Mouse (Mus musculus): ENCODE measurements around the gene Obox6. TPM values are rescaled to one million over a fixed set of nuclear protein-coding genes. Genes with fewer than 3 reads are reported as not detected.

Obox6 gene
- total RNA-seq (2014; fragmentation: Nextera tagmentation) (not detected in 2 replicates), total RNA-seq (2017) (0.16 TPM in 1 of 2 replicates, not detected in the other), polyA plus RNA-seq (2012) (not detected in 2 replicates)

DNA sequence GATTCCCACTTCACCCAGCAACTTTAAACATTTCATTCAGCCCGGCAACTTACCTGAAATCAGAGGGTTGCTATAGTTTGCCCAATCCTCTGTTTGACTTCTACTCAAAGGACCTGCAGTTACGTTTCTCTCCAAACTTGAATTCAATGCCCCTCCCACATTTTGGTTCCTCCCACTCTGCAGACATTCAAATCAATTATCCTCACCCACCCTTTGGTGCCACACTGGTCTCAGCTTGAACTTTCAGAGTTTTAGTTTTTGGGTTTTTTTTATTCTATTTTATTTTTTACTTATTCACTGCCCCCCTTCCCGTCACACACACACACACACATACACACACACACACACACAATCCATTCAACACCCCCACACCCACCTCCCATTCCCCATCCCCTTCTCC is at the start of gene Obox6:
Obox6 (minus strand) TSS at position 101 of the 400 bp plus-strand sequence.
- H3K27me3 ChIP-seq (ENCODE audit: insufficient read depth, low read length), result no peaks in the 10 kb centered on the region
- TF ChIP-seq GATA1 (IDR thresholded peaks at IDR 0.05; ENCODE audit: borderline replicate concordance, low read length) (no peak), GATA2 (IDR thresholded peaks at IDR 0.05; ENCODE audit: borderline replicate concordance, low read depth, low read length) (no peak), CTCF (IDR thresholded peaks at IDR 0.05; ENCODE audit: low read depth, low read length) (no peak), TAL1 (conservative IDR thresholded peaks at IDR 0.05; ENCODE audit: low read depth, low read length) (no peak), POLR2AphosphoS5 (IDR thresholded peaks at IDR 0.05; ENCODE audit: insufficient replicate concordance, low read depth, low read length) (no peak)
- ATAC-seq (ENCODE audit: extremely low read depth, insufficient number of reproducible peaks, low FRiP score, poor library complexity, severe bottlenecking), result no peak
- no peak for DNase-seq (ENCODE audit: low spot score)
- no peaks in the 10 kb centered on the region for H3K4me1 ChIP-seq (ENCODE audit: insufficient read depth, low read depth, low read length)
- no peaks in the 10 kb centered on the region for H3K36me3 ChIP-seq (replicated peaks)
- no peak within 1 kb of the TSS for H3K4me3 ChIP-seq (ENCODE audit: low read depth, low read length)
- H3K9me3 ChIP-seq (replicated peaks), result no peaks in the 10 kb centered on the region

DNA sequence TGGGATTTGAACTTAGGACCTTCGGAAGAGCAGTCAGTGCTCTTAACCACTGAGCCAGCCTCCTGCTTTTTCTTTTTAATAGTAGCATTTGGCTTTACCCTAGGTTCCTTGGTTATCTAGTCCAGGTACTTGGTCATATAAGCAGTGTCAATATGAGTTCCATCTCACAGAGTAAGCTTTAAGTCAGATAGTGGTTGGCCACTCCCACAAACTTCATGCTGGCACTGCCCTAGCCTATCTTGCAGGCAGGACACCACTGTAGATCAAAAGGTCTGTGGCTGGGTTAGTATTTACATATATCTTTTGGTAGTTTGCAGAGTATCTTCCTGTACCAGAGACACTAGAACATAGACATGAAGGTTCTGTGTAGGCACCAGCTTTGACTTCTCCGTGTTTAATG is 44.6 kb upstream of the Obox6 start:
- TF ChIP-seq TAL1 (conservative IDR thresholded peaks at IDR 0.05; ENCODE audit: low read depth, low read length), result no peak
- TF ChIP-seq GATA2 (IDR thresholded peaks at IDR 0.05; ENCODE audit: borderline replicate concordance, low read depth, low read length), result no peak
- TF ChIP-seq CTCF (IDR thresholded peaks at IDR 0.05; ENCODE audit: low read depth, low read length), result no peak
- TF ChIP-seq GATA1 (IDR thresholded peaks at IDR 0.05; ENCODE audit: borderline replicate concordance, low read length), result no peak
- no peak for TF ChIP-seq POLR2AphosphoS5 (IDR thresholded peaks at IDR 0.05; ENCODE audit: insufficient replicate concordance, low read depth, low read length)
- no peaks in the 10 kb centered on the region for H3K36me3 ChIP-seq (replicated peaks)
- ATAC-seq (ENCODE audit: extremely low read depth, insufficient number of reproducible peaks, low FRiP score, poor library complexity, severe bottlenecking), result no peak

DNA sequence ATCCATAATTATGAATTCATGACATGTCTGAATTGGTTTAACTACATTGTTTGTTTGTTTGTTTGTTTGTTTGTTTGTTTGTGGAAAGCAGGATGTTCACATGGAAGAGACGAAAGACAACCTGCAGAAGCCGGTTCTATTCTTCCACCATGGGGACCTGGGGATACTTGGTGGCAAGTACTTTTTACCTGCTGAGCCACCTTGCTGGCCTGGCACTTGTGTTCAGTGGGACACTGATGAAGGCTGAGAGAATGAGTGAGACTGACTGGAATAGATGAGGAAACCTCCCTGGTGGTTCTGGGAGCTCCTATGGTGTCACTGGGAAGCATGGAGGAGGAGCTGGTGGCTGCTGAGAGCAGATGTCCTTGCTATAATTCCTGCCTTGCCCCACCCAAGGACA is 42.8 kb upstream of the Obox6 start, which contains the start of gene Crxos:
Crxos (plus strand) TSS at position 301 of the 400 bp plus-strand sequence.
- TF ChIP-seq GATA1 (IDR thresholded peaks at IDR 0.05; ENCODE audit: borderline replicate concordance, low read length) (no peak), GATA2 (IDR thresholded peaks at IDR 0.05; ENCODE audit: borderline replicate concordance, low read depth, low read length) (no peak), POLR2AphosphoS5 (IDR thresholded peaks at IDR 0.05; ENCODE audit: insufficient replicate concordance, low read depth, low read length) (no peak), CTCF (IDR thresholded peaks at IDR 0.05; ENCODE audit: low read depth, low read length) (no peak), TAL1 (conservative IDR thresholded peaks at IDR 0.05; ENCODE audit: low read depth, low read length) (no peak)
- ATAC-seq (ENCODE audit: extremely low read depth, insufficient number of reproducible peaks, low FRiP score, poor library complexity, severe bottlenecking) (no peak), DNase-seq (ENCODE audit: low spot score) (no peak)
- no peak within 1 kb of the TSS for H3K4me3 ChIP-seq (ENCODE audit: low read depth, low read length)
- H3K36me3 ChIP-seq (replicated peaks), result no peaks in the 10 kb centered on the region
- H3K9me3 ChIP-seq (replicated peaks), result no peaks in the 10 kb centered on the region
- 0 out of 2 replicates have a peak, but pooled peaks cover 2% of the 10 kb centered on the region for H3K27me3 ChIP-seq (ENCODE audit: insufficient read depth, low read length)
- H3K4me1 ChIP-seq (ENCODE audit: insufficient read depth, low read depth, low read length), result no peaks in the 10 kb centered on the region

More for the DNA sequence above, 44.6 kb upstream of the Obox6 start:
- Histone ChIP-seq H3K9me3 (replicated peaks) (no peaks in the 10 kb centered on the region), H3K4me1 (ENCODE audit: insufficient read depth, low read depth, low read length) (no peaks in the 10 kb centered on the region), H3K27me3 (ENCODE audit: insufficient read depth, low read length) (0 out of 2 replicates have a peak, but pooled peaks cover 2% of the 10 kb centered on the region), H3K4me3 (ENCODE audit: low read depth, low read length) (no peak overlapping the region)
- no peak for DNase-seq (ENCODE audit: low spot score)

DNA sequence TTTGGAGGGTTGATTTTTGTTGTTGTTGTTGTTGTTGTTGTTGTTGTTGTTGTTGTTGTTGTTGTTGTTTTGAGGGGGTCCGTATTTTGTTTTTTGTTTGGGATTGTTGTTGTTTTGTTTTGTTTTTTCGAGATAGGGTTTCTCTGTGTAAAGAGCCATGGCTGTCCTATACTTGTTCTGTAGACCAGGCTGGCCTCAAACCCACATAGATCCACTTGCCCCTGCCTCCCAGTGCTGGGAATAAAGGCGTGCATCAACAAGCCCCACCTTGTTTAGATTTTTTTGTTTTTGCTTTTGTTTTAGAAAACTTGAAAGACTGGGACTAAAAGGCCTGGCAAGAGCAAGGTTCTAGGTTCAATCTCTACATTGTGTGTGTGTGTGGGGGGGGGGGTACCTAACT is 42.4 kb upstream of the Obox6 start:
- 0 out of 2 replicates have a peak, but pooled peaks cover 2% of the 10 kb centered on the region for H3K27me3 ChIP-seq (ENCODE audit: insufficient read depth, low read length)
- no peak for ATAC-seq (ENCODE audit: extremely low read depth, insufficient number of reproducible peaks, low FRiP score, poor library complexity, severe bottlenecking)
- no peak overlapping the region for H3K4me3 ChIP-seq (ENCODE audit: low read depth, low read length)
- no peaks in the 10 kb centered on the region for H3K36me3 ChIP-seq (replicated peaks)
- H3K9me3 ChIP-seq (replicated peaks), result no peaks in the 10 kb centered on the region
- TF ChIP-seq POLR2AphosphoS5 (IDR thresholded peaks at IDR 0.05; ENCODE audit: insufficient replicate concordance, low read depth, low read length) (no peak), GATA1 (IDR thresholded peaks at IDR 0.05; ENCODE audit: borderline replicate concordance, low read length) (no peak)
- H3K4me1 ChIP-seq (ENCODE audit: insufficient read depth, low read depth, low read length), result no peaks in the 10 kb centered on the region
- no peak for DNase-seq (ENCODE audit: low spot score)

DNA sequence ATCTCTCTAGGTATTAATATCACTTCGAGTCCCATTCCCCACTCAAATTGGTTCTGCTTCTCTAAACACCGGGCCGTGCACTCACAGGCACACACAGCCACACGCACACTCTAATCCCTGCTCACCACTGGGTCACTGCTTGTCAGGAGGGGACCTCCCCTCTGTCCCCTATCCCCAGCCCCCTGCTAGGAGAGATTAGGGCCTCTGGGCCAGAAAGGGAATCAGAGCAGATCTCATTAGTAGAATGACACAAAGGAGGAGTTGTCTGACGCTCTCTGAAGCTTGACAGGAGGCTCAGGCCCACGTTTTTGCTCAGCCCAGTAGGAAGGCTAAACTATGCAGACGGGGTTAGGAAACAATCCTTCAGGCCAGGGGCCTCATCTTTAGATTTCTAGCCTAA is 41.9 kb upstream of the Obox6 start:
- DNase-seq (ENCODE audit: low spot score) (no peak), ATAC-seq (ENCODE audit: extremely low read depth, insufficient number of reproducible peaks, low FRiP score, poor library complexity, severe bottlenecking) (no peak)
- no peak overlapping the region for H3K4me3 ChIP-seq (ENCODE audit: low read depth, low read length)
- no peaks in the 10 kb centered on the region for H3K9me3 ChIP-seq (replicated peaks)
- H3K4me1 ChIP-seq (ENCODE audit: insufficient read depth, low read depth, low read length), result no peaks in the 10 kb centered on the region
- TF ChIP-seq TAL1 (conservative IDR thresholded peaks at IDR 0.05; ENCODE audit: low read depth, low read length), result no peak
- TF ChIP-seq CTCF (IDR thresholded peaks at IDR 0.05; ENCODE audit: low read depth, low read length), result no peak
- no peak for TF ChIP-seq POLR2AphosphoS5 (IDR thresholded peaks at IDR 0.05; ENCODE audit: insufficient replicate concordance, low read depth, low read length)
- TF ChIP-seq GATA2 (IDR thresholded peaks at IDR 0.05; ENCODE audit: borderline replicate concordance, low read depth, low read length), result no peak
- TF ChIP-seq GATA1 (IDR thresholded peaks at IDR 0.05; ENCODE audit: borderline replicate concordance, low read length), result no peak
- 0 out of 2 replicates have a peak, but pooled peaks cover 2% of the 10 kb centered on the region for H3K27me3 ChIP-seq (ENCODE audit: insufficient read depth, low read length)
- H3K36me3 ChIP-seq (replicated peaks), result no peaks in the 10 kb centered on the region

DNA sequence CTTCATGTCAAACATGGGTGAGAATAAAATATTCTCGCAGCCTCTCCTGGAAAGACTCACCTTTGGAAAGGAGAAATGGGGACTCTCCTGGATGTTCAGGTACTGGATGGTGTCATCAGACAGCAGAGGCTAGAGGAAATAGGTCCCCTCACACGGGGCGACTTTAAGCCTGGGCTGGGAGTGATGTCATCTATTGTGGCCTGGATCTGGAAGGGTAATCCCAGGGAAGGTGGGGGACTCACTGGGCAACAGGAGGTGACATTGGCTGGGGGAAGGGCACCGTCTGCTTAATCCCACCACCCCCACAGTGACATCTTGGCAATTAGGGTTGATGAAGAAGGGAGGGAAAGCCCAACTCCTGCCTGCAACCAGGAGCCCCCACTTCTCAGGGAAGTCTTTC is 40.3 kb upstream of the Obox6 start, which contains the start of gene Crx:
Crx (minus strand) TSS at position 213 of the 400 bp plus-strand sequence.
- ATAC-seq (ENCODE audit: extremely low read depth, insufficient number of reproducible peaks, low FRiP score, poor library complexity, severe bottlenecking), result no peak
- H3K9me3 ChIP-seq (replicated peaks), result no peaks in the 10 kb centered on the region
- no peaks in the 10 kb centered on the region for H3K4me1 ChIP-seq (ENCODE audit: insufficient read depth, low read depth, low read length)
- H3K27me3 ChIP-seq (ENCODE audit: insufficient read depth, low read length), result peaks cover 2% of the 10 kb centered on the region; the same call in 1 of the 2 replicates
- no peak for TF ChIP-seq CTCF (IDR thresholded peaks at IDR 0.05; ENCODE audit: low read depth, low read length)
- no peak for TF ChIP-seq POLR2AphosphoS5 (IDR thresholded peaks at IDR 0.05; ENCODE audit: insufficient replicate concordance, low read depth, low read length)
- no peak for TF ChIP-seq GATA1 (IDR thresholded peaks at IDR 0.05; ENCODE audit: borderline replicate concordance, low read length)
- TF ChIP-seq GATA2 (IDR thresholded peaks at IDR 0.05; ENCODE audit: borderline replicate concordance, low read depth, low read length), result no peak
- TF ChIP-seq TAL1 (conservative IDR thresholded peaks at IDR 0.05; ENCODE audit: low read depth, low read length), result no peak
- H3K4me3 ChIP-seq (ENCODE audit: low read depth, low read length), result no peak within 1 kb of the TSS
- H3K36me3 ChIP-seq (replicated peaks), result no peaks in the 10 kb centered on the region
- DNase-seq (ENCODE audit: low spot score), result no peak

Measured in G1E (cell line).